Comparison of ENCODE assay signal across 9 mouse cellular contexts in the genomic region with DNA sequence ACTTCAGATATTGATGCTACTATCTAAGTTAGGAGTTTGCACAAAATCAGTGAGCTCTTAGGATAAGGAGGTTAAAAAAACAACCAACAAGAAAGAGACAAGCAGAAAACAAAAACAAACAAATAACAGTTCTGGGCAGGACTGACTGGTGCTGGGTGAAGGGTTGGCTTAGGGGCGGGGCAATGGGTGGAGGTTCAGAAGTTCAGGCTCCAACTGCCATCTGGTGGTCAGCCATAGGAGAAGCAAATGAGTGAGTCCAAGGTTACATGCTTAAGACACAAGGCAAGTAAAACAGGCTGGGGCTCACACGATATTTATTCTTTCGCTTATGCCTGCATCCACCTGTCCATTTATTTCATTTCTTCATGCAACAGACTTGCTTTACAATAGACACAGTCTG. TPM values are rescaled to one million over a fixed set of nuclear protein-coding genes. Genes with fewer than 3 reads are reported as not detected.
A peak's percentile ranks its signal among the peaks of the same experiment; 100 is the strongest.
DNase-seq lines count a peak whose midpoint lies in the region; ATAC-seq lines count a peak whose summit lies in the region.
"Had no signal": no experiment of that assay in that cellular context is flagged by ENCODE, and none has a peak within 500 bp of the region (broad histone marks: within the 10 kb centered on the region; RNA-seq: fewer than 3 reads in every experiment).

No protein-coding gene starts in this region.

- H3K9ac ChIP-seq in intestine, embryonic 14.5 days (ENCODE audit: low read length), result no peak overlapping the region
- H3K9ac ChIP-seq: liver, embryonic 15.5 days had no signal

- WGBS in intestine, embryonic 14.5 days, result 30% methylated on average over 3 of the region's 3 CpGs

- no peak; the same call in 1 of the 2 replicates for ATAC-seq in intestine, embryonic 14.5 days (replicated peaks; ENCODE audit: low FRiP score, low TSS enrichment, low read depth)
- ATAC-seq in megakaryocyte-erythroid progenitor cell, adult 5-6 weeks (replicated peaks; ENCODE audit: low FRiP score, low TSS enrichment, poor library complexity, severe bottlenecking), result peak; percentile 99

- no peak overlapping the region for H3K4me3 ChIP-seq in intestine, embryonic 14.5 days (ENCODE audit: low read depth, low read length)
- H3K4me3 ChIP-seq: liver, embryonic 15.5 days had no signal

- H3K27me3 ChIP-seq in intestine, embryonic 14.5 days (replicated peaks; ENCODE audit: control insufficient read depth, insufficient read depth, low read length), result no peaks in the 10 kb centered on the region

- H3K4me2 ChIP-seq in intestine, embryonic 14.5 days (ENCODE audit: low read length), result no peak overlapping the region
- H3K4me2 ChIP-seq: liver, embryonic 15.5 days had no signal

- no peak overlapping the region for H3K27ac ChIP-seq in intestine, embryonic 14.5 days (ENCODE audit: low read depth)
- H3K27ac ChIP-seq: liver, embryonic 15.5 days had no signal

- H3K36me3 ChIP-seq in intestine, embryonic 14.5 days (ENCODE audit: control insufficient read depth, insufficient read depth, low read length), result no peaks in the 10 kb centered on the region
- H3K36me3 ChIP-seq: liver, embryonic 15.5 days had no signal

- H3K9me3 ChIP-seq in intestine, embryonic 14.5 days (ENCODE audit: control insufficient read depth, low read length), result no peaks in the 10 kb centered on the region
- H3K9me3 ChIP-seq: liver, embryonic 15.5 days had no signal

- DNase-seq in T-cell, adult 2 months (ENCODE audit: low spot score), result peak; percentile 61
- DNase-seq in cerebellum, postnatal 14 days, result peak; percentile 68 to 78
- DNase-seq in gastrocnemius, adult 18-20 months (ENCODE audit: low spot score), result peak; percentile 67
- peak; percentile 54 for DNase-seq in intestine, embryonic 14.5 days (ENCODE audit: low spot score)
- DNase-seq in left cerebral cortex, adult 8-10 months (ENCODE audit: low spot score in 2 of 2), result peak; percentile 4 to 18
- peak; percentile 55 to 70 for DNase-seq in right cerebral cortex, postnatal 10 days (ENCODE audit: low spot score in 2 of 2)
- DNase-seq in urinary bladder, postnatal 4 days (ENCODE audit: low spot score in 2 of 2), result peak; percentile 20 to 67

- H3K4me1 ChIP-seq in intestine, embryonic 14.5 days (replicated peaks; ENCODE audit: control insufficient read depth, insufficient read depth, low read length), result no peaks in the 10 kb centered on the region

RNA-seq across cellular contexts. Expression of a gene that starts 13.8 kb away (rescaled TPM):
- total RNA-seq in gastrocnemius, adult 18-20 months (2021), result 10 to 100 TPM; 34.2 to 40.6 TPM
- 44.4 and 46.0 TPM in 2 replicates for polyA plus RNA-seq in intestine, embryonic 14.5 days (2014; fragmentation: Nextera tagmentation; extraction: Ambion mirVana)
- 10 to 100 TPM; 37.1 to 41.5 (median 39.7) TPM for total RNA-seq in left cerebral cortex, adult 8-10 months (2022)
- total RNA-seq in megakaryocyte-erythroid progenitor cell, adult 5-6 weeks (2014; fragmentation: Nextera tagmentation), result 64.3 and 66.7 TPM in 2 replicates
- total RNA-seq in megakaryocyte-erythroid progenitor cell, adult 5-6 weeks (2017), result 101 and 106 TPM in 2 replicates

RNA-seq across cellular contexts. Expression of a gene that starts 37.8 kb away (rescaled TPM):
- total RNA-seq in gastrocnemius, adult 18-20 months (2021), result under 1 TPM; 0.14 to 0.24 TPM
- 0.26 and 0.59 TPM in 2 replicates for polyA plus RNA-seq in intestine, embryonic 14.5 days (2014; fragmentation: Nextera tagmentation; extraction: Ambion mirVana)
- under 1 TPM in 1 of 4 experiments, not detected in 3; 0.44 TPM for total RNA-seq in left cerebral cortex, adult 8-10 months (2022)
- total RNA-seq in megakaryocyte-erythroid progenitor cell, adult 5-6 weeks (2014; fragmentation: Nextera tagmentation), result 2.1 and 2.3 TPM in 2 replicates
- 0.75 TPM in 1 of 2 replicates, not detected in the other for total RNA-seq in megakaryocyte-erythroid progenitor cell, adult 5-6 weeks (2017)

RNA-seq across cellular contexts. Expression of a gene that starts 44.3 kb away (rescaled TPM):
- total RNA-seq in gastrocnemius, adult 18-20 months (2021), result under 1 TPM; 0.30 to 0.62 TPM
- not detected in 2 replicates for polyA plus RNA-seq in intestine, embryonic 14.5 days (2014; fragmentation: Nextera tagmentation; extraction: Ambion mirVana)
- total RNA-seq in left cerebral cortex, adult 8-10 months (2022), result under 1 TPM; 0.13 to 0.63 (median 0.55) TPM
- not detected in 2 replicates for total RNA-seq in megakaryocyte-erythroid progenitor cell, adult 5-6 weeks (2014; fragmentation: Nextera tagmentation)
- not detected in 2 replicates for total RNA-seq in megakaryocyte-erythroid progenitor cell, adult 5-6 weeks (2017)
- polyA plus RNA-seq: liver, embryonic 15.5 days had no signal

RNA-seq across cellular contexts. Expression of a gene that starts 51.5 kb away (rescaled TPM):
- not detected for total RNA-seq in gastrocnemius, adult 18-20 months (2021)
- polyA plus RNA-seq in intestine, embryonic 14.5 days (2014; fragmentation: Nextera tagmentation; extraction: Ambion mirVana), result not detected in 2 replicates
- total RNA-seq in left cerebral cortex, adult 8-10 months (2022), result not detected
- not detected in 2 replicates for total RNA-seq in megakaryocyte-erythroid progenitor cell, adult 5-6 weeks (2014; fragmentation: Nextera tagmentation)
- total RNA-seq in megakaryocyte-erythroid progenitor cell, adult 5-6 weeks (2017), result not detected in 2 replicates
- polyA plus RNA-seq: liver, embryonic 15.5 days had no signal

Comparison
In these comparisons a context has a peak if more than half of its experiments do, and no peak if none do; other contexts are left out.
1. DNase-seq: peak in every context shown above with its lines; median percentile 73 in cerebellum, postnatal 14 days; 67 in gastrocnemius, adult 18-20 months; 62 in right cerebral cortex, postnatal 10 days; 61 in T-cell, adult 2 months; 54 in intestine, embryonic 14.5 days; 44 in urinary bladder, postnatal 4 days; 11 in left cerebral cortex, adult 8-10 months.